Mouse (Mus musculus) liver, embryonic 14.5 days (tissue): ENCODE results near the gene Epha8. TPM values are rescaled to one million over a fixed set of nuclear protein-coding genes. Genes with fewer than 3 reads are reported as not detected.

ENCODE experiments used
- ATAC-seq: fragments of 200-750 bp; cut with Nextera tagmentation; 2 replicates; pipeline ENCODE4 v1.8.0; 2017; ENCODE audit warnings: moderate number of reproducible peaks, mild to moderate bottlenecking, moderate library complexity; ENCODE audit not compliant: insufficient read depth
- DNase-seq, 3 experiments: peaks; one replicate each; pipeline ENCODE4 v3.0.0-alpha.2; 2012 to 2013; ENCODE audit warnings: low read depth in 3 of 3, low spot score in 3 of 3
- H3K27ac ChIP-seq: fragments of 300-500 bp; sonication (generic); 2 replicates; pipeline ENCODE4 v1.5.1; 2014; ENCODE audit warnings: moderate library complexity, mild to moderate bottlenecking, control low read depth, inconsistent platforms
- H3K27me3 ChIP-seq: fragments of 300-500 bp; sonication (generic); 2 replicates; pipeline ENCODE4 v1.6.1; 2014; ENCODE audit warnings: mild to moderate bottlenecking, low read length, moderate library complexity; ENCODE audit not compliant: control insufficient read depth, insufficient read depth
- H3K36me3 ChIP-seq: fragments of 300-500 bp; sonication (generic); replicated peaks from 2 replicates; pipeline ENCODE4 v1.6.1; 2014; ENCODE audit warnings: low read depth; ENCODE audit not compliant: control insufficient read depth, insufficient read depth
- H3K4me1 ChIP-seq, 2 experiments: fragments of 200-500 bp in 1 of 2; fragments of 300-500 bp in 1 of 2; sonication (generic) in 1 of 2; replicated peaks; 2 replicates each; pipeline ENCODE4 v1.6.1; 2012 to 2014; ENCODE audit warnings: antibody characterized with exemption in 1 of 2, inconsistent platforms in 1 of 2, low read length in 1 of 2; ENCODE audit not compliant: control insufficient read depth in 2 of 2, insufficient read depth in 2 of 2
- H3K4me2 ChIP-seq: fragments of 300-500 bp; sonication (generic); 2 replicates; pipeline ENCODE4 v1.6.1; 2014; ENCODE audit warnings: low read depth, mild to moderate bottlenecking, control low read depth, moderate library complexity
- H3K4me3 ChIP-seq, 2 experiments: fragments of 200-500 bp in 1 of 2; fragments of 300-500 bp in 1 of 2; sonication (generic) in 1 of 2; 2 replicates each; pipeline ENCODE4 v1.5.1; 2012 to 2014; ENCODE audit warnings: low read depth in 2 of 2, low read length in 2 of 2, mild to moderate bottlenecking in 2 of 2, control low read depth in 1 of 2, inconsistent platforms in 1 of 2, moderate library complexity in 1 of 2; ENCODE audit not compliant: insufficient read depth in 1 of 2
- H3K9ac ChIP-seq: fragments of 300-500 bp; sonication (generic); replicated peaks from 2 replicates; pipeline ENCODE4 v1.6.1; 2014; ENCODE audit warnings: mild to moderate bottlenecking, control low read depth, moderate library complexity
- H3K9me3 ChIP-seq: fragments of 300-500 bp; sonication (generic); 2 replicates; pipeline ENCODE4 v1.6.1; 2016; ENCODE audit warnings: low read length, mixed read lengths; ENCODE audit not compliant: control insufficient read depth
- CTCF ChIP-seq: IDR thresholded peaks from 2 replicates; pipeline ENCODE4 v1.5.1; 2016; ENCODE audit warnings: antibody characterized with exemption, low read depth, control low read depth
- EP300 ChIP-seq: IDR thresholded peaks from 2 replicates; pipeline ENCODE4 v1.6.1; 2016; ENCODE audit warnings: antibody characterized with exemption, low read depth
- WGBS: fragments of 180-500 bp; shearing (Covaris S2); extraction: QIAGEN DNeasy Blood & Tissue Kit; methylation state at CpG from one replicate; pipeline ENCODE4 v1.1.7; 2014; ENCODE audit not compliant: insufficient replicate concordance; 5-methylcytosine and 5-hydroxymethylcytosine counted together
- polyA plus RNA-seq, 2 experiments: library from polyadenylated mRNA; depleted of rRNA in 1 of 2; stranded (reverse) in 1 of 2; unstranded in 1 of 2; fragments of >200 nt; fragmentation: Nextera tagmentation in 1 of 2; extraction: Ambion mirVana in 1 of 2; gene quantifications; 2 replicates each; pipeline versions ENCODE4 v1.2.1 to v1.2.3; 2012 to 2014

Epha8 gene
- polyA plus RNA-seq, 2 experiments = 0.04 to 0.25 TPM

DNA sequence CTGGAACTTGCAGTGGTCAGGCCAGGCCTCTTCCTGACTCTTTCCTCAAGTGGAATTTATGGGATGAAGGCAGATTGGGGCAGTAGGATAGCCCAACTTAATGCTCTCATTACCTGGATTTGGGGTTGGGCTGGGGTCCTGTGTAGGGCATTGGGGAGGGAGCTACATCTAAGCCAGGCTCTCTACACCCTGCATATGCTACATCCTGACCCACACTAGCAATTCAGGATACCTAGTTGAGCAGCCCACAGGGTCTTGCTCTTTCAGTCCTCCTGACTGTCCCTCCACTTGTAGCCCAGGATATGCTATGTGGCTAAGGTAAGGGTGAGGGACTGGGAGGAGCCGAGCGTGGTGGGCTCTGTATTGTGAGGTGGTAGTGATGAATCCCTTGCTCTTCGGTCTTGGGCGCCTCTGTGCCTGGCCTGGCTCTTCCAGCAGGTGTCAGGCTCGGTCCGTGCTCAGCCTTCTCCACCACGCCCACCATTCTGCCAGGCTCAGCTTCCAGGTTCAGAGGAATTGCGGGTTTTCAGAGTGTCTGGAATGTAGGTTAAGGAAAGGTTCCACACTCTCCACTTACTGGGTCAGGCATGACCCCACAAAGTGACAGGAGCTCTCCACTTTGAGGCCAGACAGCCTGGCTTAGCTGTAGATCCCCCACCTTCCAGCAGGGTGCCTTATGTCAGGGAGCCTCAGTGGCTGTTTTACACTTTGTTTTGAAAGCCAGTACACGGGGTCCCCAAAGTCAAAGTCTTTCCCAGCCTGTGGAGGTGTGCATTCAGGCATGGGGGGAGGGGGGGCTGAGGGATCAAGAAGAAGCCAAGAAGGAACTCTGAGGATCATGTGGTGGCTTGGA, 62.7 kb downstream of the Epha8 start:
- Histone ChIP-seq H3K36me3 (no peaks in the 10 kb centered on the region), H3K9me3 (no peaks in the 10 kb centered on the region), H3K4me2 (no peak overlapping the region), H3K9ac (no peak overlapping the region), H3K27ac (no peak overlapping the region), H3K4me1 (no peaks in the 10 kb centered on the region), H3K4me3 (no peak overlapping the region), H3K27me3 (peaks cover 4% of the 10 kb centered on the region; the same call in 1 of the 2 replicates)
- DNase-seq (no peak), ATAC-seq (no peak)
- WGBS = 4% methylated on average over 9 of the region's 9 CpGs
- peak; percentile 66 for TF ChIP-seq CTCF
- no peak for TF ChIP-seq EP300

DNA sequence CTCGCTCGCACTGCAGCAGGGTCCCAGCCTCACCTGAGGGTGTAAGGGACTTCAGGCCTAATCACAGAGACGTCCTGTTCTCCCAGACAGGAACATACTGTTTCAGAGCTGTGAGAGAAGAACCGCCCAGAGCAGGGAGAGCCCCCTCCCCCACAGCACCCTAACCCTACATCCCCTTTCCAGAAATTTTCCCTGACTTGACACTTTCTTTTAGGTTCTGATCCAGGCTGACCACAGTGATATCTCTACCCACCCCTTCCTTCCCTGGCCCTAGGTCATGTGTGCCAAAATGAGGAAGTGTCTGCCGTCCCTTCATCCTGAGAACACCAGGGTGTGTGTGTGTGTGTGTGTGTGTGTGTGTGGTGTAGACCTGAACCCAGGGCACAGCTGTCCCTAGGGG, 63.8 kb downstream of the Epha8 start, which contains the start of gene C1qc:
C1qc (minus strand) TSS at position 255 of the 400 bp plus-strand sequence.
- no peak for DNase-seq
- H3K27ac ChIP-seq = no peak within 1 kb of the TSS

DNA sequence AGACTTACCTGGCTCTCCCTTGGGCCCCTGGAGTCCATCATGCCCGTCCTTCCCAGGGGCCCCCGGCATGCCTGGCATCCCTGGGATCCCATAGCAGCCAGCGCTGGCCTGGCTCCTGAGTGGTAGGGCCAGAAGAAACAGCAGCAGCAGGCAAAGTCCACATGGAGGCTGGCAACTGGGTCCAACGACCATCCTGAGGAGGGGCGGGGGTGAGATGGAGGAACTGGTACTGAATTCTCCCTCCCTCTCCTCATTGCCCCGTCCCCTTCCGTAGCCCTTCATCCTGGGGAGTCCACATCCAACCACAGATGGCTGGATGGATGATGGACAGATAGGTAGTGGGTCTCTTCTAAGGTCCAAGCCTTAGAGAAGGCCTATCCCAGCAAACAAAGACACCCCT, 64.2 kb downstream of the Epha8 start:
- H3K4me1 ChIP-seq = no peaks in the 10 kb centered on the region
- H3K27ac ChIP-seq = no peak overlapping the region
- H3K4me3 ChIP-seq = no peak overlapping the region
- TF ChIP-seq CTCF (no peak), EP300 (no peak)
- no peaks in the 10 kb centered on the region for H3K36me3 ChIP-seq
- no peak for DNase-seq
- H3K9me3 ChIP-seq = no peaks in the 10 kb centered on the region
- no peak for ATAC-seq
- H3K9ac ChIP-seq = no peak overlapping the region
- H3K4me2 ChIP-seq = no peak overlapping the region
- H3K27me3 ChIP-seq = peaks cover 4% of the 10 kb centered on the region; the same call in 1 of the 2 replicates
- WGBS = 41% methylated on average over 7 of the region's 7 CpGs

More for the DNA sequence above, 63.8 kb downstream of the Epha8 start, which contains the start of gene C1qc:
- no peaks in the 10 kb centered on the region for H3K9me3 ChIP-seq
- no peaks in the 10 kb centered on the region for H3K4me1 ChIP-seq
- H3K4me2 ChIP-seq = no peak within 1 kb of the TSS
- no peak within 1 kb of the TSS for H3K4me3 ChIP-seq
- H3K36me3 ChIP-seq = no peaks in the 10 kb centered on the region
- TF ChIP-seq EP300 = no peak
- TF ChIP-seq CTCF = no peak
- WGBS = 12% methylated on average over 5 of the region's 5 CpGs
- peak; percentile 48; the same call in 1 of the 2 replicates for ATAC-seq
- H3K27me3 ChIP-seq = peaks cover 4% of the 10 kb centered on the region; the same call in 1 of the 2 replicates
- H3K9ac ChIP-seq = no peak within 1 kb of the TSS

DNA sequence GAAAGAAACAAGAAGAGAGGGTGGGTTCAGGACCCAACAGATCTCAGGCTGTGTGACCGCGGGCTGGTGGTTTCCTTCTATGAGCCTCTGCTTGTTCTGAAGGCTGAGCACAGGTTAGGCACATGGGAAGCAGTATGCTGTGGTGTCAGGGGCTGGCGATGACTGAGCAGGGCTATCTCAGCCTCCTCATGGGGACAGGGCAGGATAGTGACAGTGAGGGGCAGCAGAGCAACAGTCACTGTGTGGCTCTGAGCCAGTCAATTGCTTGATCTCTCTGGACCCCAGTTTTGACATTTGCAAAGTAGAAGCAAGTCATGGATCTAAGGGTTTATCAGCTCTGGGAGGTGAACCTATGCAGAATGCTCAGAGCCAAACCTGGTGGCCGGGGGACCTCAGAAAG, 65.5 kb downstream of the Epha8 start:
- TF ChIP-seq CTCF (no peak), EP300 (no peak)
- no peak overlapping the region for H3K9ac ChIP-seq
- WGBS = 61% methylated on average over 4 of the region's 4 CpGs
- no peak overlapping the region for H3K4me3 ChIP-seq
- H3K36me3 ChIP-seq = no peaks in the 10 kb centered on the region
- DNase-seq (no peak), ATAC-seq (no peak)
- H3K4me1 ChIP-seq = no peaks in the 10 kb centered on the region
- H3K27ac ChIP-seq = no peak overlapping the region
- H3K4me2 ChIP-seq = no peak overlapping the region
- H3K9me3 ChIP-seq = no peaks in the 10 kb centered on the region
- H3K27me3 ChIP-seq = peaks cover 4% of the 10 kb centered on the region; the same call in 1 of the 2 replicates

DNA sequence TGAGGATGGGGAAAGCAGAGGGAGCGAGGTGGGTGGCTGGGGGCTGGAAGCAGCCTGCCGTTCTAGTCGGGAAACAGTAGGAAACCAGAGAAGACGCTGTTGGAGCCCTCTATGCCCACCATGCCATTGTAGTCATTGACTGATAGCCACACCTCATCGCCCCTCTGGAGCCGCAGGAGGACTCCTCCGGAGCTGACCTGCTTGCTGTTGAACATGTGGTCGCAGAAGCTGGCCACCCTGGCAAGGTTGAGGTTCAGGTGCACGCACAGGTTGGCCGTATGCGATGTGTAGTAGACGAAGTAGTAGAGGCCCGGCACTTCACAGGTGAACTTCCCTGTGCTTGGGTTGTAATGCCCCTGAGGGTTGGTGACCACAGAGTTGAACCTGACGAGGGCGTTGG, 66.6 kb downstream of the Epha8 start:
- no peaks in the 10 kb centered on the region for H3K4me1 ChIP-seq
- no peak overlapping the region for H3K27ac ChIP-seq
- no peak overlapping the region for H3K4me2 ChIP-seq
- H3K9ac ChIP-seq = no peak overlapping the region
- H3K4me3 ChIP-seq = no peak overlapping the region
- ATAC-seq = no peak
- DNase-seq = no peak
- H3K9me3 ChIP-seq = no peaks in the 10 kb centered on the region
- TF ChIP-seq EP300 (no peak), CTCF (no peak)
- no peaks in the 10 kb centered on the region for H3K27me3 ChIP-seq
- no peaks in the 10 kb centered on the region for H3K36me3 ChIP-seq
- WGBS = 71% methylated on average over 15 of the region's 15 CpGs
